Mouse (Mus musculus): ENCODE measurements around the gene Ssr2. TPM values are rescaled to one million over a fixed set of nuclear protein-coding genes. Genes with fewer than 3 reads are reported as not detected.

Gene Ssr2
- total RNA-seq, 2 experiments from 2014 or later: 114 to 121 TPM

Small RNA genes lying within 50 kb of the gene (microRNA-seq; reads per million reads assigned to microRNA genes)
- gene Mir1905: not detected

Other genes starting within 250 kb of the Ssr2 start
- 1 to 10 TPM; 1.5 to 2.0 TPM for gene Tmem79, start 239.7 kb upstream of the Ssr2 start, total RNA-seq (2021)
- gene Smg5, start 239.6 kb upstream of the Ssr2 start, total RNA-seq (2021): 10 to 100 TPM; 76.7 to 79.8 TPM
- gene Paqr6, start 211.3 kb upstream of the Ssr2 start, total RNA-seq (2021): 1 to 10 TPM; 1.9 to 2.1 TPM
- under 1 TPM in 1 of 2 experiments, not detected in 1; 0.36 TPM for gene Bglap3, start 203.1 kb upstream of the Ssr2 start, total RNA-seq (2021)
- not detected for gene Bglap2, start 197.2 kb upstream of the Ssr2 start, total RNA-seq (2021)
- gene Bglap, start 191.4 kb upstream of the Ssr2 start, total RNA-seq (2021): not detected
- 10 to 100 TPM; 15.7 to 16.0 TPM for gene Pmf1, start 165.5 kb upstream of the Ssr2 start, total RNA-seq (2021)
- gene Slc25a44, start 150.7 kb upstream of the Ssr2 start, total RNA-seq (2021): 10 to 100 TPM; 43.7 to 47.7 TPM
- gene Sema4a, start 114.7 kb upstream of the Ssr2 start, total RNA-seq (2021): 10 to 100 TPM; 58.1 to 58.4 TPM
- gene Lmna, start 65.9 kb upstream of the Ssr2 start, total RNA-seq (2021): 10 to 100 TPM; 35.3 to 37.7 TPM
- gene Mex3a, start 43.5 kb upstream of the Ssr2 start, total RNA-seq (2021): 10 to 100 TPM; 80.5 to 87.8 TPM
- gene Rab25, start 27.6 kb upstream of the Ssr2 start, total RNA-seq (2021): under 1 TPM in 1 of 2 experiments, not detected in 1; 0.83 TPM
- 100 to 1,000 TPM; 106 to 120 TPM for gene Lamtor2, start 22.8 kb upstream of the Ssr2 start, total RNA-seq (2021)
- gene Ubqln4, start 22.1 kb upstream of the Ssr2 start, total RNA-seq (2021): 100 to 1,000 TPM in 1 of 2 experiments, 10 to 100 TPM in 1; 97.5 to 105 TPM
- 100 to 1,000 TPM; 129 to 134 TPM for gene Arhgef2, start 30.1 kb downstream of the Ssr2 start, total RNA-seq (2021)
- gene Rxfp4, start 77.3 kb downstream of the Ssr2 start, total RNA-seq (2021): not detected
- gene Khdc4, start 109.9 kb downstream of the Ssr2 start, total RNA-seq (2021): 10 to 100 TPM; 76.3 to 78.3 TPM
- 10 to 100 TPM; 45.0 to 46.9 TPM for gene Rit1, start 141.0 kb downstream of the Ssr2 start, total RNA-seq (2021)
- gene Syt11, start 199.3 kb downstream of the Ssr2 start, total RNA-seq (2021): 100 to 1,000 TPM; 238 to 268 TPM

All from left cerebral cortex, postnatal 4 days (tissue).